Mouse (Mus musculus): Measurements from ENCODE around the gene Hjurp.

Gene Hjurp

GRCm38 (mm10) chr1:88297480-88298258 lies 20.2 kb upstream of the Hjurp start:
- no peak for DNase-seq (ENCODE audit: low spot score)

GRCm38 (mm10) chr1:88296171-88296920 lies 18.9 kb upstream of the Hjurp start:
- DNase-seq (ENCODE audit: low spot score) = no peak

- DNase-seq (ENCODE audit: low spot score) = no peak
These were observed 17.2 kb upstream of the Hjurp start for GRCm38 (mm10) chr1:88294650-88295049.

- no peak for DNase-seq (ENCODE audit: low spot score)
These were observed 14.6 kb upstream of the Hjurp start for GRCm38 (mm10) chr1:88292057-88292456.

- DNase-seq (ENCODE audit: low spot score) = peak; percentile 7
These were observed 14.1 kb upstream of the Hjurp start for GRCm38 (mm10) chr1:88291409-88292005.

- DNase-seq (ENCODE audit: low spot score) = peak; percentile 2
These were observed 13.1 kb upstream of the Hjurp start for GRCm38 (mm10) chr1:88290511-88290910.

- DNase-seq (ENCODE audit: low spot score) = peak; percentile 59
These were observed 12.5 kb upstream of the Hjurp start for GRCm38 (mm10) chr1:88289917-88290316.

DNA sequence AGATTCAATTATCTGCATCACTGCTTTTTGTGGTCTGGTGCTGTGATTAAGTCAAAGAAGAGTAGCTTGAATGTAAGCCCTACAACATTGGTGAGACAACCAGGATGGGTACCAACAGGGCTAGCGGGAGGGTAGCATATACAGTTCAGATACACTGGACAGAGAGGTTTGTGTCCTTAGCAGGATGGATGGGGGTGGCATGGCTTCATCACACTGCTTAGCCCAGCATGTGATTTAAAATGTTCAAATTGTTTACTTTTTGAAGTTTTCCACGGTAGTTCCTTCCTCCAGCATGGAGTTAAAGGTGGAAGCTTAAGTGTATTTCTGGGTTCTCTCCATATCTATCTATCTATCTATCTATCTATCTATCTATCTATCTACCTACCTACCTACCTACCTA lies 11.7 kb upstream of the Hjurp start:
- DNase-seq (ENCODE audit: low spot score) = peak; percentile 2

DNA sequence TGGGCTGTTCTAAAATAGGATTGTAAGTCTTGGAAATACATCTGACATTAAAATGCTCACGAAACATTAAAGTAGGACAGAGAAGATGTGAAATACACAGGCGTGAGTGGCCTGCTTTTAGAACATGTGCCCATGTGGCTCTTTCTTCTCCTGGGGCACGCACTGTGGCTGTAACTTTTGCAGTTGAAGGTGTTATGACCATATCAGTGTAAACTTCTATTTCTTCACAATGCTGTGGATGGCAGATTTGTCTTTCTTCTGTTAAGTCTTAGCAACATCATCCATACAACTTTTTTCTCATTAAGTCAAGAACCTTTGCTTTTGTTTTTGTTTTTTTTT lies 11.3 kb upstream of the Hjurp start:
- no peak for DNase-seq (ENCODE audit: low spot score)

GRCm38 (mm10) chr1:88288056-88288788 lies 10.8 kb upstream of the Hjurp start:
- DNase-seq (ENCODE audit: low spot score) = no peak

GRCm38 (mm10) chr1:88287697-88287980 lies 10.2 kb upstream of the Hjurp start:
- peak; percentile 88 for DNase-seq (ENCODE audit: low spot score)

DNA sequence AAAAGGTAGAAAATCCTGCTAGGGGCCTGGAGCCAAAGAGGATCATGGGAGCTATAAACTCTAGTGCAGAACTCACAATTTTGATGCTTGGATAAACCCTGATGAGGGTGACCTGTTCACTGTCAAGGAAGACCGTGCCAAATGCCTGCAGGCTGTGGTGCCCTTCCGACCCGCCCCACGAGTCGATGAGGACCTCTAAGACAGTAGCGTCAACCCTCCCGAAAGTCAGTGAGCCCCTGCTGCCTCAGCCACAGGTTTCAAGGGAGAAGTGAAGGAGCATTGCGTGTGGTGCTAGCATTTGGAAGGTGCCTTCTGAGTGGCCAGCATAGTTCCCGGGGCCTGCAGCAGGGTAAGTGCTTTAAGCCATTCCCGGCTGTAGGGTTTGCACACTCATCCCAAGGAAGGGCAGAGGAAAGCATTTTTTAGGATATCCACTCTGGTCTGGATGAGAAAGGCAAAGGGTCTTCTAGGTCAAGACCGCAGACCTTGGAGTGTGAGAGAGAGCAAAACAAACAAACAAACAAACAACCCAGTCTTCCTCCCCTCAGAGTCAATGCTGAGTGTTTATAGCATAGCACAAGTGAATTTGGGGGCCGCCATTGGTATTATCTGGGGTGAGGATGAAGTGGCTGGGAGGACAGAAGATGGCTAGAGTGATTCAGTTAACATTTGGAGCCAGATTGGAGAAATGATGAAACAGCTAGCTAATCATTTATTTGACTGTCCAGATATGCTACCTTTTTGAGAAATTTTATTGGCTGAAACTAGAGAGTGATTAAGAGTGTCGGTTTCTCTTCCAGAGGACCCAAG lies 9.7 kb upstream of the Hjurp start:
- DNase-seq (ENCODE audit: low spot score) = no peak

DNA sequence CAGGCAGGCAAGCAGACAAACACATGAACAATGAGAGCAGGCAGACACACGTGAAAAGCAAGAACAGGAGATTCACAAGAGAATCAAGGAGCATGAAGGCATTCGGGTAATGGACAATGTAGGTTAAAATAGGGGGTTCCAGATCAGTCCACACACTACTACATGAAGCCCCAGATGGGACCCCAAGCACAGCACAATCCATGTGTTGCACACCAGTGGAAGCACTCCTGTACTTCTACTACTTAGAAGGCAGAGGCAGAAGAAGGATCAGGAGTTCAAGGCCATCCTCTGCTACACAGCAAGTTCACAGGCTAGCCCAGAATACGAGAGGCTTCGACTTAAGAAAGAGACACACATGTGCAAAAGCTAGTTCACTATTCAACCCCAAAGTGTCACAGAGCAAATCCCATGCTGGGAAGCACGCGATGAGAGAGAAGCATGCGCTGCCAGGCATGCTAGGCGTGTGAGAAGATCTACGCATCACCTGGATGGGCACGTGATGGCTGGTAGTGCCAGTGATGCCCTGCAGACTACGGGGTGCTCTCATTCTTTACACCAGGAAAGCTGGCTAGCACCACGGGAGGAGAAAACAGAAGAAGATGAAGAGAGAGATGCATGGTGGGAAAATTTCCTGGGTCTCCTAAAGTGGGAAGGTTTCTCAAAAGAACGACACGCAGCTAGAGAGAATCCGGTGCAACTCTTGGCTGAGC lies 8.9 kb upstream of the Hjurp start:
- no peak for DNase-seq (ENCODE audit: low spot score)

GRCm38 (mm10) chr1:88285652-88286051 lies 8.2 kb upstream of the Hjurp start:
- no peak for DNase-seq (ENCODE audit: low spot score)

DNA sequence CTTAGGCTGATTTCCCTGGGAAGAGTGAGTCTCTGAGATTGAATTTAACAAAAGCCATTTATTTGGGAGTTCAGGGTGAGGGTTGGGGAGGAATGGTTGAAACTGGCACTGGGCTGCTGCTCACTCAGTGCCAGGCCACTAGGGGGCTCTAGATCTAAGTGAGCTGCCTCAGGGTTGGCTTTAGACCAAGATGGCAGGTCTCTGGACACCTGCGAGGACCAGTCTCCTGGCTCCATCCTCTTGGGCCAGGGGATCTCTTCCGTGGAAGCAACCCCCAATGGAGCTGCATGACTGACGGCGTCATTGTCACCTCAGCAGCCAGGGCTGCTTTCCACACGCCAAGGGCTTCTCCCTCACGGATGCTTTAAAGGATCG lies 7.5 kb upstream of the Hjurp start:
- peak; percentile 43 for DNase-seq (ENCODE audit: low spot score)

DNA sequence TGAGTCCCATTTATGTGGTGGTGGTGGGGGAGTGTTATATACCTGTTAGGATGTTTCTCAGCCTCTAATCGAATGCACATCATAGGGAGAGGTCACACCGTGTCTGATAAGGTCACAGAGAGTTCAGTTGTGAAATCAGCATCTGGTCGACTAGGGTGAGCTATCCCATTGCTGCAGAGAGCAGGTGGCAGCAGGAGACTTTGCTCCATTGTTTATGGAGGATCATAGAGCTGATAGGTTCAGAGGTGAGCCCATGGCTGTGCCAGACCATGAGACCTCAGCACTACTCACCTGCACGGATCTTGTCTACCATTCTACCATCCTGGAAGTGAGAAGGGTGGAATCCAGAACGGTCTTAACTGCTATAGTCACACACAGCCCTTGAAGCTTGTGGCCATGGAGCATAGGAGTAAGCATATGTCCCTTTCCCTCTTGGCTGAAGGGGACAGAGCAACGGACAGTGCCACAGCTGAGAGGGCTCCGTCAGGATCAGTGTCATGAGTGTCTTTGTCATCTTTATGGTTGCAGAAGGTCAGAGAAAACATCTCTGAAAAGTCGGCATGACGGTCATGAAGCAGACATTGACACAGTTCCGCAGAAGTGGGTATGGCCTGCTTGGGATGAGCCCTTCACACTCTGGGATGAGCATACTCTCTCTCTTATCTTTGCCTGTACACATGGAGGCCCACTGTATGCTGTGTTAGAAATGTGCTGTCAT lies 7.0 kb upstream of the Hjurp start:
- DNase-seq (ENCODE audit: low spot score) = no peak

DNA sequence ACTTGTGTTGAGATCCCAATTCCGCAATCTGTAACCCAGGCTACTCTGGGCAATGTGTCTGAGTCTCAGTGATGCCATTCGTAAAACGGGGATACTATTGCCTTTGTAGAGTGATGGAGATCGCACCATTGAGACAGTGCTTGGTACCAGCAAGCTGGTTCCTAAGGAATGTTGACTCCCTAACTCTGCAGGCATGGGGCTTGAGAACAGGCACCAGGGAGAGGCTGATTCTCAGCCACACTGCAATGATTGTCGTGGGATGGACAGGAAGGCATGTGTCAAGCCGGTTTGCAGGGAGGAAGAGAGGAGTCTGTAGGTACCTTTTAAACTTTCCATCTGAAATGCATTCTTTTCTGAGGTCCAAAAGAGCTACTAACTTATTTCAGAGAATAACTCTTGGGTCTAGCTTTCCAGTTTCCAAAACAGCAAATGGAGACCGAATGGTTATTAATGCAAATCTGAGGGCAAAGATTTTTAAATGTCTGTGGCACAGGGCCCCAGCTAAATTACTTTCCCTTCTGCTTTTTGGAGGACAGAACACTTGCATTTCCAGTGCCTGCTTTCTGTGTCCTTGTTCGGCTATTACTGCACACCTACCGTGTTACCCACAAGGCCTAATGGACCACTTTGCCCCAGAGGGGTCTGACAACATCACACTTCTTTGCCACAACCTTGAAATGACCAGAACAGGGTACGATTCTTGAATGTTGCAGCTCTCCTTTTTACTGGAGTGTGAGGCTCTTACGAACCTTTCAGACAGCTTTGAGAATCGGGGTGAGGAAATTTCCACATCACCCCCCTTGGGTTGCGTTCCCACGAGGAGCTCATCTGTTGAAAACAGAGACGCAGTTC lies 6.2 kb upstream of the Hjurp start:
- DNase-seq (ENCODE audit: low spot score) = no peak

DNA sequence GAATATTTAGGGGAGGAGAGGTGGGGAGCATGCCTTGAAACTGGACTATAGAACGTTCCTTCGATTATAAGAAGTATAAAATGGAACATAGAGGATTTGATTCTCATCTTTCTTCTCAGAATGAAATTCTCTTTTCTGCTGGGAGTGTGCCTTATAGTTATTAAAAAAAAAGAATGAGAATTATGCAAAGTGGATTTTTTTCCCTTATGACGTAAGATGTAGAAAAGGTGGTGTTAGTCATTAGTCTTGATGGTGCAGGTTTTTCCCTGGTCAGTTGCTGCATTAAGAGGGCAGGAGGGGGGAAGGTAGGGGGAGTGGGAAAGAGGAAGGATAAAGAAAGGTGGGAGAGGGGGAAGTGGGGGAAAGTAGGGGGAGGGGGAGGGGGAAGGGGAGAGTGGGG lies 4.9 kb upstream of the Hjurp start:
- DNase-seq (ENCODE audit: low spot score) = no peak

- no peak for DNase-seq (ENCODE audit: low spot score)
These were observed 2.7 kb upstream of the Hjurp start for GRCm38 (mm10) chr1:88280006-88280690.

Measured in urinary bladder, postnatal 25 days (tissue).